Mouse (Mus musculus) erythroblast, embryonic 14.5 days (primary cell): Measurements from ENCODE around the gene Nxnl1. TPM values are rescaled to one million over a fixed set of nuclear protein-coding genes. Genes with fewer than 3 reads are reported as not detected.
A peak's percentile ranks its signal among the peaks of the same experiment; 100 is the strongest.

Experiments
- H3K27me3 ChIP-seq: 2 replicates; pipeline ENCODE4 v1.6.1; 2012; ENCODE audit warnings: inconsistent platforms; ENCODE audit not compliant: control insufficient read depth
- H3K36me3 ChIP-seq: 2 replicates; pipeline ENCODE4 v1.6.1; 2012; ENCODE audit warnings: mild to moderate bottlenecking, inconsistent platforms; ENCODE audit not compliant: control insufficient read depth
- H3K4me1 ChIP-seq: 2 replicates; pipeline ENCODE4 v1.6.1; 2012; ENCODE audit warnings: inconsistent platforms; ENCODE audit not compliant: control insufficient read depth
- H3K4me3 ChIP-seq: replicated peaks from 2 replicates; pipeline ENCODE3; 2012; ENCODE audit warnings: moderate library complexity, mild to moderate bottlenecking, inconsistent platforms
- H3K9me3 ChIP-seq: 2 replicates; pipeline ENCODE4 v1.6.1; 2012; ENCODE audit warnings: low read length, inconsistent platforms, mixed read lengths; ENCODE audit not compliant: control insufficient read depth
- GATA1 ChIP-seq: IDR thresholded peaks from 2 replicates; pipeline ENCODE4 v1.6.1; 2012; ENCODE audit warnings: low read length, inconsistent platforms, mixed read lengths
- TAL1 ChIP-seq: IDR thresholded peaks from 3 replicates; pipeline ENCODE4 v1.6.1; 2012; ENCODE audit warnings: low read length, inconsistent platforms, mixed read lengths
- polyA plus RNA-seq: library from polyadenylated mRNA; stranded (reverse); fragments of >175 nt; gene quantifications from 2 replicates; pipeline ENCODE4 v1.2.3, GENCODE M21; 2012

Gene Nxnl1
- polyA plus RNA-seq, 1 experiment = not detected

DNA sequence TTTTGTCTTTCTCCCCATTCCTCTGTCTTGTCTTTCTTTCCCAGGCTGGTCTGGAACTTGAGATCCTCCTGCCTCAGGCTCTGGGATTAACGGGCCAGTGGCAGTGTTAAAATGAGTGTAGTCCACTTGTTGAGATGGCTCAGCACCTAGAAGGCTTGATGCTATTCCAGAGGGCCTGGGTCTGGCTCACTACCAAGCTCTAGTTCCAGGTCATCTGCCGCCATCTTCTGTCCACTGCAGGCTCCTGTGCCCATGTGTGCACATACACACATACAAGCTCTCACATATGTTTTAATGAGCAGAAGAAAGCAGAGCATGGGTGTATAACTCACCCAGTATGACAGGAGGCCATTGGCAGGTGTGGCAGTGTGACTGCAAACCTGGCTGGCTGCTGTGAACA, 5.7 kb upstream of the Nxnl1 start:
- Histone ChIP-seq H3K9me3 (no peaks in the 10 kb centered on the region; the same call in 1 of the 2 replicates), H3K4me1 (peaks cover 19% of the 10 kb centered on the region), H3K4me3 (no peak overlapping the region), H3K36me3 (no peaks in the 10 kb centered on the region), H3K27me3 (peaks cover 52% of the 10 kb centered on the region)
- TF ChIP-seq TAL1 (no peak), GATA1 (no peak)

- Histone ChIP-seq H3K4me1 (peaks cover 19% of the 10 kb centered on the region), H3K4me3 (peak overlapping the region; percentile 57), H3K36me3 (no peaks in the 10 kb centered on the region), H3K9me3 (no peaks in the 10 kb centered on the region; the same call in 1 of the 2 replicates), H3K27me3 (peaks cover 56% of the 10 kb centered on the region)
- TF ChIP-seq GATA1 = no peak
- TF ChIP-seq TAL1 = no peak
Measured at GRCm38 (mm10) chr8:71570291-71570954, 4.0 kb upstream of the Nxnl1 start.

DNA sequence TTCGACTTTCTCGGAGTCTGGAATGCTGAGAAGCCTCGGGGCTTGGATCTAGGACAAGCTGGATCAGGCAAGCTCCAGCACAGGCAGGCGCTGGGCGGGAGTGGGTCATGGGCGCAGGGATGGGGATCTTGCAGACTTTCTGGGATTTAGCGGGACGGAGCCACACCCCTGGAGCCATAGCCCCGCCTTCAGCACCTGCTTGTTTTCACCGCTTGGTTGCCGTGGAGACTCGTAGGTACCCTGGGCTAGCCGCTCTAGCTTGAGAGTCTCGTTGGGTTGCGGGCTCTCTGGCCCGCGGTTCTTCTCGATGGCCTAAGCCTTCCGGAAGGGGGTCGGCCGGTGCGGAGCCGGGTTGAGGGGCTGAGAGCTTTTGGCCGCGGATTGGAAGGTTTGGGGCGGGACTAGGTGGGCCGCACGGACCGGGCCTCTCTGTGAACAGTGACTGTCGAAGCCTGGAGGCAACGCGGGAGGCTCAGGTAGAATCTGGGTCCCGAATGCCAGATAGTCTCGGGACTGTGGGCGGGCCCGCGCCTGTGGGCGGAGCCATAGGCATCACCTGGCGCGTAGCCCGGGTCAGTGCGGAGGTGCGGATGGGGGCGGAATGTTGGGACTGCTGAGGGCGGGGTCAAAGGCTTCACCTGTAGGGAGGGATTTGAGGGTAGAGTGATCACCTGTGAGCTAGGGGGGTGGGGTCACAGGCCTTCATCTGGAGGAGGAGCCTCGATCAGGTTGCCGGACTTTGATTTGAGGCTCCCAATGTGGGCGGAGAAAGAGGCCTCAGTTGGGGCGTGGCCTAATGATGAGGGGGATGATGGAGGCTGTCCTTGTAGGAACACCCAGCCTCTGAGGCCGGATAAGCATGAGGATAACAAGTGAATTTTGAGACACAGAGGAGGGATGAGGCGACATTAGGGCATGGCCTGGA, 3.2 kb upstream of the Nxnl1 start:
- Histone ChIP-seq H3K27me3 (peaks cover 59% of the 10 kb centered on the region), H3K4me1 (peaks cover 19% of the 10 kb centered on the region), H3K9me3 (no peaks in the 10 kb centered on the region; the same call in 1 of the 2 replicates), H3K36me3 (no peaks in the 10 kb centered on the region), H3K4me3 (peak overlapping the region; percentile 57)
- no peak for TF ChIP-seq TAL1
- no peak for TF ChIP-seq GATA1

DNA sequence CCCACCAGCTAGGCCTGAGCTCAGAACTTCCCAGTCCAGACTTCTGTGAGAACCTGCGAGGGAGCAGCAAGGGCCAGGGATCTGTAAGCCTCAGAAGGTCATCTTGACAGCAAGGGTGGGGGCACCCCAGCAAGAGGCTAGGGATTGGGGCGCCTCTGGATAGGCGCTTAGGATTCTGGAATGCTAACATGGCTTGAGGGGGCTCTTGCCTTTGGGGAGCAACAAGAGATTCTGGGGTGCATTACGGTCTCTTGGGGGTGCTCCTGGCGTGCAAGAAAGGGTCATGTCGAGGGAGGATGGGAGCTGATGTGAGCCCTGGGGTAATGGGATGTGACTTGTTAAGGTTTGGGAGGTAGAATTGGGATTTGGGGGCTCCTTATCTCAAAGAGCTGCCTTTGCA, 2.5 kb upstream of the Nxnl1 start:
- no peak for TF ChIP-seq TAL1
- TF ChIP-seq GATA1 = no peak
- Histone ChIP-seq H3K36me3 (no peaks in the 10 kb centered on the region), H3K4me1 (peaks cover 19% of the 10 kb centered on the region), H3K9me3 (peaks cover 4% of the 10 kb centered on the region), H3K4me3 (no peak overlapping the region), H3K27me3 (peaks cover 61% of the 10 kb centered on the region)

DNA sequence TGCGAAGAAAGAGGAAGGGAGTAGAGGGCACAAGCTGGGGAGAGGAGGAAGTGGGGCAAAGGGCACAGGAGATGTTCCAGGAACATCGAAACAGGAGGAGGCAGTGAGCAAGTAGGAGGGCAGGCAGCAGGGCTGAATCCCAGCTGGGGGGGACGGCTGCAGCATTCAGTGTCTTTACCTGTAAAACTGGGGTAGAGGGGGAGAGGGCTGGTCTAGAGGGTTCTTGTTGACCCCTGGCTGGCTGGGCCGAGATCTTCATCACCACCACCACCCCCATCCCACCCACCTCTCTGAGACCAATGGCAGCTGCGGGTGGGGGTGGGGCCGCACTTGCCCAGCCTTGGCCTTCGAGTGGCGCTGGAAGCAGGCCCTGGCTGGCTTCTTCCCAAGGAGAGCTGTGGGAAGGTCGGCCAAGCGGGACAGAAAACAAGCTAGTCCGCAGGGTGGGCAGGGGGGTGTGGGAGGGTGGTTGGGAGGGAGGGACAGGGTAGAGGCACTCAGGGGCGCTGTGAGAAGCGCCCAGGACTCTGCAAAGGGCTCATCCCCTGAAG, 2.1 kb upstream of the Nxnl1 start, which contains the start of gene Slc27a1:
TSS of gene Slc27a1 (plus strand) at position 496 of the 551 bp plus-strand sequence.
- Histone ChIP-seq H3K27me3 (peaks cover 63% of the 10 kb centered on the region), H3K4me3 (peak within 1 kb of the TSS; percentile 57), H3K4me1 (peaks cover 19% of the 10 kb centered on the region), H3K36me3 (no peaks in the 10 kb centered on the region), H3K9me3 (peaks cover 5% of the 10 kb centered on the region)
- TF ChIP-seq TAL1 (no peak), GATA1 (no peak)

- Histone ChIP-seq H3K36me3 (no peaks in the 10 kb centered on the region), H3K4me1 (peaks cover 23% of the 10 kb centered on the region), H3K27me3 (peaks cover 70% of the 10 kb centered on the region), H3K9me3 (peaks cover 5% of the 10 kb centered on the region), H3K4me3 (no peak overlapping the region)
- TF ChIP-seq TAL1 (no peak), GATA1 (no peak)
Measured at GRCm38 (mm10) chr8:71567587-71567986, 1.2 kb upstream of the Nxnl1 start.

DNA sequence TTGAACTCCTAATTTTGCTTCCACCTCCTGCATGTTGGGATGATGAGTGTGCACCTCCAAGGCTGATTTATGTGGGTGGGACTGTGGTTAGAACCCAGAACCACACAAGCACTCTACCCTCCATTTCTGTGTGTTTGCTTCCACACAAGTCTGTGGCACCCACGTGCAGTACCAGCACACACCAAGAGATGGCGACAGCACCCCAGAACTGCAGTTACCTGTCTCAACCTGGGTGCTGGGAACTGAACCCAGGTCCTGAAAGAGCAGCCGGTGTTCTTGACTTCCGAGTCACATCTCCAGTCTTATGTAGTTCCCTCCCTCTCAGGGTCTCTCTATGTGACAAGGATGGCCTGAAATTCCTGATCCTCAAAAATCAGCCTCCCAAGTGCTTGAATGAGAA, 2.4 kb downstream of the Nxnl1 start:
- H3K4me1 ChIP-seq = peaks cover 16% of the 10 kb centered on the region
- H3K27me3 ChIP-seq = peaks cover 60% of the 10 kb centered on the region
- no peaks in the 10 kb centered on the region for H3K36me3 ChIP-seq
- no peak overlapping the region for H3K4me3 ChIP-seq
- H3K9me3 ChIP-seq = peaks cover 5% of the 10 kb centered on the region
- TF ChIP-seq GATA1 = no peak

DNA sequence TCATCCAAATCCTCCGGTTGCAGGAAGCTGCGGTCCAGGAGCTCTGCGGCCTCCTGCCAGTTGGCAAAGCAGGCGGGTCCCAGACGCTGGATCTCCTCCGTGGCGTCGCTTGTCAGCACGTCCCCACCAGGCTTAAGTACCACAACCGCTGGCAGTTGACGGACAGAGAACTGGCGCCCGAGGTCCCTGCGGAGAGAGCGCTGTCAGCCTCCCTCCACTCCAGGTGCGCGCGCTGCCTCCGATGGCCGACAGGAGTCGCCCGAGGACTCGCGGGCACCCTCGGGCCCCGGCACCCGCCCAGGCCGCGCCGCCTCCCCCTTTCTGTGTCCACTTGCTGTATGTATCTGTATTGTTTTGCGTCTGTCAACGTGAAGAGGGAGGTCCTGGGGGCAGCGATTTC, 3.6 kb downstream of the Nxnl1 start:
- Histone ChIP-seq H3K9me3 (peaks cover 5% of the 10 kb centered on the region), H3K4me3 (no peak overlapping the region), H3K27me3 (peaks cover 60% of the 10 kb centered on the region), H3K36me3 (no peaks in the 10 kb centered on the region), H3K4me1 (peaks cover 28% of the 10 kb centered on the region)
- TF ChIP-seq TAL1 (no peak), GATA1 (no peak)

DNA sequence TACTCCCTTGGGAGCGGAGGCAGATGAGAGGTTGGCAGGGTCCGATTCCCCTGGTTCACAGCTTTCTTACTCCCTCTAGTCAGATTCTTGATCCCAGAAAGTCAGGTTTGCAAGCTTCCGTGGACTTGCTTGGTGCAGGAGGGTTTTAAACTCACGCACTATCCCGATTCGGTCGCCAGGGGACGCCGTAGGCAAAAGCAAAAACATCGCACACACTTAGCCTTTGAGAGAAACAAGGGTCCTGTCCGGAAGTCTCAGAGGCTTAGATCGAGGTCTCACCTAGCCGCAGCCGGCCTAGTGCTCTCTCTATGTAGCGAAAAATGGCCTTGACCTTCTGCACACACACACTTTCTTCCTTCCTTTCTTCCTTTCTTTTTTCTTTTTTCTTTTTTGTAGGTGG, 5.0 kb downstream of the Nxnl1 start:
- TF ChIP-seq TAL1 (no peak), GATA1 (no peak)
- Histone ChIP-seq H3K4me3 (no peak overlapping the region), H3K4me1 (peaks cover 28% of the 10 kb centered on the region), H3K27me3 (peaks cover 67% of the 10 kb centered on the region), H3K36me3 (no peaks in the 10 kb centered on the region), H3K9me3 (peaks cover 5% of the 10 kb centered on the region)
